Mouse (Mus musculus) hematopoietic stem cell, adult 5-6 weeks (primary cell): Measurements from ENCODE around the gene Ddx19b. TPM values are rescaled to one million over a fixed set of nuclear protein-coding genes. Genes with fewer than 3 reads are reported as not detected.
"Not testable (repeated sequence)": the region's sequence is repeated elsewhere in the genome, so short reads cannot be mapped to it uniquely, and the experiment has no call there.

Source experiments
- ATAC-seq, 2 experiments: fragments of 125-278 bp in 1 of 2; replicated peaks in 1 of 2; 2 replicates each; pipeline ENCODE4 v1.8.0; 2016 to 2017; ENCODE audit warnings: inconsistent platforms in 2 of 2, mild to moderate bottlenecking in 2 of 2, moderate number of reproducible peaks in 2 of 2, low read depth in 1 of 2, moderate TSS enrichment in 1 of 2; ENCODE audit not compliant: low FRiP score in 2 of 2, poor library complexity in 2 of 2, severe bottlenecking in 2 of 2, insufficient read depth in 1 of 2, low TSS enrichment in 1 of 2
- total RNA-seq: library from RNA; stranded (forward); fragments of 172-1452, 232-1000 nt; gene quantifications from 2 replicates; pipeline ENCODE4 v1.2.3, GENCODE M21; 2017

Ddx19b gene
- total RNA-seq, 1 experiment from 2014 or later = 17.2 TPM

- no peak for ATAC-seq
Observed at GRCm38 (mm10) chr8:111048694-111049093, 17.1 kb upstream of the Ddx19b start.

DNA sequence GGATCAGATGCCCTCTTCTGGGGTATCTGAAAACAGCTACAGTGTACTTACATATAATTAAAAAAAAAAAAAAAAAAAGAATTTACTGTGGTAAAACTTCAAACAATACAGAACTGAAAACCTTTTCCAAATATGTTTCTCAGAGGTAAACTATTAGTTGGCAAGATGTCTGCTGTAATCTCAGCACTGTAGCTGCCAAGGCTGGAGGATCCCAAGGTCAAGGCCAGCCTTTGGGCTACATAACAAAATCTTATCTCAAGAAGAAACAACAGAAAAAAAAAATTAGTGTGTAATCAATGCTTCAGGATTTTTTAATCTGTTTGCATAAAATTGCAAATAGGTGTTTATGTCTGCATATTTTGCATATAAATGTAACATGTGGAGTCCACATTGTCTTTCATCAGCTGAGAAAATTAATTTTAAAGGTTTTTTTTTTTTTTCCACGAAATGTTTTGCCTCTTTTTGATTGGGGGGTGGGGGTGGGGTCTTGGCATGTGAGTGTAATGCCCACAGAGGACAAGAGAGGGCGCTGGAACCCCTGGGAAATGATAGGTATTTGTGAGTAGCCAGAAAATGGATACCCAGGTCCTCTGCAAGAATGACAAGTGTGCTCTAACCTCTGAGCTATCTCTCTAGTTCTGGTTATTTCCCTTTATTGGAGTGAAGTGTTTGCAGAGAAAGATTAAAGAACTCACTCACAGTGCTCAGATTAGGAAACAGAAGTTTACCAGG lies 12.6 kb upstream of the Ddx19b start:
- ATAC-seq = no peak

DNA sequence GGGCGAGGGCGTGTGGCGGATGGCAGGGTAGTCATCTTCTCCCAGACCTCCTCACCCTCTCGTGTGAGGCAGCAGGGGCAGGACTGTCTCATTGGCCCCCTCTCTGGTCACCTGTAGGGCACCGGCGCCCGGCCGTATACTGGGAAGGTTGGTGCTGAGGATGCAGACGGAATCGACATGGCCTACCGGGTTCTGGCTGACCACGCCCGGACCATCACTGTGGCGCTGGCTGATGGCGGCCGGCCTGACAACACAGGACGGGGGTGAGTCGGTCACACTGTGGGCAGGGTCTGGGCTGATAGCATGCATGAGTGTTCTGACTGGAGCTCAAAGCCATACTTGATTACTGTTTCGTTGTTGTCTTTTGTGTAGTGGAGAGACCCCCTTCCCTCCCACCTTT lies 11.0 kb upstream of the Ddx19b start:
- ATAC-seq = no peak

- no peak for ATAC-seq
Observed at GRCm38 (mm10) chr8:111036591-111036990, 5.0 kb upstream of the Ddx19b start.

DNA sequence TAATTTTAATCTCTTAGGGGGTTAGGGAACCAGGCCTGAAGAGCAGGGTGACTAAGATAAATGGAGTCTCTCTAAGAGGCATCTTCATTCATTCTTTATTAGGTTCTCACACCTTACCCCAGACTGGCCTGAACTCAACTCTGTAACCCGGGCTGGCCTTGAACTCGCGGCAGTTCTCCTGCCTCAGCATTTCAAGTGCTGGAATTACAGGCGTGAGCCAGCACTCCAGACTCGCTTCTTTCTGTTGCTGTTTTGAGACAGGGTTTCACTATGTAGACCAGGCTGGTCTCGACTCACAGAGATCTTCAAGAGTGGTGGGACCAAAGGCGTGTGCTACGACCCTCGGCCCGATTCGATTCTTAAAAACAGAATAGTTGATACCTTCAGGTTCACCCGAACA lies 2.7 kb upstream of the Ddx19b start:
- ATAC-seq = no peak

- ATAC-seq = peak; percentile 100
Observed at GRCm38 (mm10) chr8:111033482-111034215, 2.1 kb upstream of the Ddx19b start.

DNA sequence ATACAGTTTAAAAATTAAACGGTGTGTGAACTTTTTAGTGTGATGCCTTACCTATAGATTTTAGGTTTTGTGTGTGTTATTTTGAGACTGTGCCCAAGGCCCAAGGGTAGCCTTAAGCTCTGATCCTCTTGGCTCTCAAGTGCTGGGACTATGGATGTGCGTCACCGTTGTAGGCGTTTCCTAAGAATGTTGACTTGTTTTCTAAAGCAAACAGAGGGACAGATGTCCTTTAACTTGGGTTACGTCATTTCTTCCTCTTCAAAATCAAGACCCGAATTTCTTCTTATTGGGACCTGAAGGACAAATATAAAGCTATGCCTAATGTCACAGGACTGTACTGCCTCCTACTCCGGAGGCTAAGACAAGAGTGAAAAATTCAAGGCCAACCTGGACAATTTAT lies 1.4 kb upstream of the Ddx19b start, which contains the start of gene Aars:
TSS of gene Aars (plus strand) at position 229 of the 400 bp plus-strand sequence.
- no peak for ATAC-seq

DNA sequence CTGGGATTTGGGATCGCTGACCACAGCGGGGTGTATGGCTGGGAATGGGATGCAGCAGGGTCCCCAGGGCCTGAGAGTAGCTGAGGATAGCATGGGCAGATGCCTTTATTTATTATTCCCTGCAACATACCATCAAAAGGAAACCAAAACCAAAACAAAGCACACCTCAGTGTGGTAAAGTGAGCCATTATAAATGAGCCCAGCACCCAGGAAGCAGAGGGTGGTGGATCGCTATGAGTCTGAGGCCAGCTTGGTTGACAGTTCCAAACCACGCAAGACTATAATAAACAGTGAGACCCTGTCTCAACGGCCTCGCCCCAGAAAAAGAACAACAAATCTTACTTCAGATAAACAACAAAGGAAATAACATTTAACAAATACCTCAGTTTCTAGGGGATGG lies 1.5 kb downstream of the Ddx19b start:
- ATAC-seq = no peak

- ATAC-seq = no peak
Observed at GRCm38 (mm10) chr8:111029589-111029988, 2.0 kb downstream of the Ddx19b start.

GRCm38 (mm10) chr8:111027391-111027937 lies 4.1 kb downstream of the Ddx19b start:
- peak; percentile 97 to 98 for ATAC-seq

DNA sequence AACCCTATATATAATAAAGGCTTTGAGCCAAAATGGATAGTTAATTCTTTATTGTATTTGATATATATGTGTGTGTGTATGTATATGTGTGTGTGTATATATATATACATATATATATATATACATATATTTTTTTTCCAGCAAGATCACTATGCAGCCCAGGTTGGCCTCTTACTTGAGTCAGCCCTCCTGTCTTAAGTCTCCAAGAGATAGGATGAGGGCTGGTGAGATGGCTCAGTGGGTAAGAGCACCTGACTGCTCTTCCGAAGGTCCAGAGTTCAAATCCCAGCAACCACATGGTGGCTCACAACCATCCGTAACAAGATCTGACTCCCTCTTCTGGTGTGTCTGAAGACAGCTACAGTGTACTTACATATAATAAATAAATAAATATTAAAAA lies 4.9 kb downstream of the Ddx19b start:
- ATAC-seq = not testable (repeated sequence)

DNA sequence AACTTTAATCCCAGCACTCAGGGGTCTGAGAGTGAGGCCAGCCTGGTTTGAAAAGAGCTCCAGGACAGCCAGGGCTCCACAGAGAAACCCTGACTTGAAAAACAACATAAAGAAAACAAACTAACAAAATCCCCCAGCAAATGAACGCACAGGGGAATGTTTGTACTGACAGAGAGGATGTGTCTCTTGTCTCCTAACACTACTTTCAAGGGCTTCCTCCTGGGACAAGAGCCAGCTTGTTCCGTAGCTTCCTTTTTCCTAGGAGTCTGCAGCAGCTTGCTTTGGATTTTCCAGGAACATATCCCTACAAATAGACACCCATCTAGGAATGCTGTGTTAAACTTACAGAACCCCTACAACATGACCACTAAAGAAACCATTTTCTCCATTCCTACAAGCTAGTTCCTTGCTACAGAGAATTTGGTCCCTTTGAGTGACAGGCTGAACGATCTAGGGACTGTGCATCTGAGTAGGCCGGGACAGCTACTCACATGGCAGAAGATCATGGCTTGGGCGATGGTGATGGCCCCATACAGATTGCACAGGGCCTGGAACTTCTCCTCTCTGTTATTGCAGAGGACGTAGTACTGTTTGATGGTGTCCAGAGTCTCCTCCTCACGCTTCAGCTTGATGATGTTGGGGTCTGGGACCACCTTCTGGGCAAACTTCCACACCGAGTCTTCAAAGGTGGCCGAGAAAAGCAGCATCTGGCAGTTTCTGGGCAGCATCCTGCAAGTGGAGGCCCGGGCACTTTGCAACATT lies 21.1 kb downstream of the Ddx19b start:
- ATAC-seq = not testable (repeated sequence)

GRCm38 (mm10) chr8:110997547-110998531 lies 33.7 kb downstream of the Ddx19b start, which contains the start of gene Ddx19a:
Gene Ddx19a, minus strand, starts transcription at chr8:110997800.
- peak; percentile 95 to 98 for ATAC-seq

- ATAC-seq = no peak
Observed at GRCm38 (mm10) chr8:110996641-110997430, 34.7 kb downstream of the Ddx19b start.

DNA sequence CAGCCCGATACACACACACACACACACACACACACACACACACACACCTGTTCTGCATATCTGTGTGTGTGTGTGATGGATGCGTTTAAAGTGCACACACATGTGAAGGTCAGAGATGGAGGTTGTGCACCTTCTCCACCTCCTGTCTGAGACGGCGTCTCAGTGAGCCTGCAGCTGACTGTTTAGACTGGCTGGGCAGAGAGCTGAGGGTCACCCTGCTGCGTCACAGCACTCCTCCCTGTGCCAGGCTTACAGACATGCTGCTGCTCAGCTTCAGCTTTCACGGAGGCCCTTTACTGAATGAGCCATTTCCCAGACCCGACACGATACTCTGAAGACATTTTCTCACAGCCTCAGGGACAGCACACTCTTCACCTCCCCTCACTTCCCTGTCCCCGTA lies 41.5 kb downstream of the Ddx19b start:
- ATAC-seq = no peak
